Mouse (Mus musculus): Measurements from ENCODE around the gene Olfr887.

The Olfr887 gene

DNA sequence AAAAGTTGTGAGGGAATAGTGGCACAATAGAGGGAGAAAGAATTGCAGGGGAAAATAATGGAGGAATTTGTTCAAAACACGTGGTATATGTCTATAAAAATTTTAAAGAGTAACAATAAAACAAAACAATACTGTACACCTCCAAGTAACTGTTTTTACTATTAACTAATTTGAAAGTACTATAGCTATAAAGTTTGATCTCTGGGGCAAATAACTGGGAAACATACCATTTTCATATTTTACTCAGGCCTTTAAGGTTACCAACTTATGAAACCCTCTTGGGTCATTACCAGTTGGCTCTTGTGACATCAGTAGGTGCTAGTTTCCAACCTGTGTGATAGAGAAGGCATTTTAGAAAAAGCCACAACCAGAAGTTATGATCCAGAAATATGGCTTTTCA, at the start of gene Olfr887:
Gene Olfr887 (plus strand): TSS at position 301 of the 400 bp plus-strand sequence.
- DNase-seq = no peak

- no peak for DNase-seq
Observed at GRCm38 (mm10) chr9:38046255-38046654, 37.6 kb upstream of the Olfr887 start, which contains the start of gene Olfr884. Gene Olfr884 (plus strand): TSS chr9:38046555.

DNA sequence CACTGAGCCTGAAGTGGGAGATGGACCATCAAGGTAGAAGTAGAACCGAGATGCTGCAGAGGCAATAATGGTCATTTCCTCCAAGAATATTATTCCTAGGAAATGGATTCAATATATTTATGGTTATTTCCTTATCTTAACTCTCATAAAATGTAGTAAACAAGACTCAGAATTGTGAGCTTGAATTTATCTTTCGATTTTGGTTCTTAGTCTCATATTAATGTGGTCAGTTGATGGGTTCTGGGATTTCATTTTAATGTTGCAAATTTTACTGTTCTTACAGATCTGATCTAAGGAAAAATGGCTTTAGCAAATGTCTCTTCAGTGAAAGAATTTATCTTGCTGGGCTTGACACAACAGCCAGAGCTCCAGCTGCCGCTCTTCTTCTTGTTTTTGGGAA, 22.9 kb upstream of the Olfr887 start, which contains the start of gene Olfr885:
Gene Olfr885 (plus strand): TSS at position 301 of the 400 bp plus-strand sequence.
- DNase-seq = no peak

- DNase-seq = no peak
Observed at GRCm38 (mm10) chr9:38107828-38108227, 24.0 kb downstream of the Olfr887 start, which contains the start of gene Olfr888. Gene Olfr888 (plus strand): TSS chr9:38108128.

DNA sequence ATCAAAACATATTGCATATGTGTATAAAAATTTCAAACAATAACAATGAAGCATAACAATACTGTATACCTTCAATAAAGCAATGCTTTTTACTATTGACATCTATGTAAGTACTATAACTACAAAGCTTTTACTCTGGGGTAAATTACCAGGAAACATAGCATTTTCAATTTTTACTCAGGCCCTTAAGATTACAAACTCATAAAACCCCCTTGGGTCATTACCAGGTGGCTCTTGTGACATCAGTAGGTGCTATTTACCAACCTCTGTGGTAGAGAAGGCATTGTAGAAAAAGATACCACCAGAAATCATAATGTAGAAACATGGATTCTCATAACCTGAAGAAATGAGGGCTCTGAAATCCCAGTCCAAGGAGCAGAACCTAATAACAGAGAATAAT, 31.0 kb downstream of the Olfr887 start, which contains the start of gene Olfr889:
Gene Olfr889 (plus strand): TSS at position 301 of the 400 bp plus-strand sequence.
- no peak for DNase-seq
